Mouse (Mus musculus): ENCODE measurements around the gene Zfp637. TPM values are rescaled to one million over a fixed set of nuclear protein-coding genes. Genes with fewer than 3 reads are reported as not detected.
A peak's percentile ranks its signal among the peaks of the same experiment; 100 is the strongest.

The Zfp637 gene
- 86.2 and 92.3 TPM in 2 replicates for polyA plus RNA-seq (2015; fragmentation: Nextera tagmentation; extraction: Ambion mirVana)

DNA sequence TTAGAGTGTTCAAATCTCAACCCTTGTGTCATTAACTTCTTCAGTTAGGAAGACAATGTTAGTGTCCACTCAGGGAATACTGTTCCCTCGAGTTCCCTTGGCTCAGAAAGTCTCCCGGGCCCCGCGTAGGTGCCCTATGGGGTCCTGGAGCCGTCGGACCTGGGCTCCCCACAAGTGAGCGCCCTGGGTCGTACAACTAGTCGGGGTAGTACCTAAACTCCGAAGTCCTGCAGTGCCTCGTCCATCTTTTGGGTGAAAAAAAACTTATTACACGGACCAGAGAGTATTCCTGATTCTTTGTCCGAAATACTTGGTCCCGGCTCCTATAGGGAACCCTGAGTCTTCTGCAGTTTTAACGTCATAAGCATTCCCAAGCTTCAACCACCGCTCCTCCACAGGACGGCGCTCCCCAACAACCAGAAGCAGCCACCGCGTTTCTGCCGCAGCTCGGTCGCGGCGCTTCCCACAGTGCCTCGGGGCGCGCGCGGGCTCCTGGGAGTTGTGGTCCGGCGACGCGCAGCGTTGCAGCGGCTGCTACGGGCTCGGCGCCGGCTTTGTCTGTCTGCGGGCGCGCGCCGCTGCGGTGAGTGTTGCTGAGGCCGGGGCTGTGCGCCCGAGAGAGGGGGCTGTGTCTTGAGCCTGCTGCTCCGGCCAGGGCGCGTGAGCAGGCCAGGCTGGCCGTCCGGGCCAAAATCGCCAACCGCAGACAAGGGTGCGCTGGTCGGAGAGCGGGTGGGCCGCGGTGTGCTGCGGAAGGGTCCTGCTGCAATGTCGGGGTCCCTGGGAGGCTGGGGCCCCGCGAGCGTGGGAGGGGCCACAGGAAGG is at the start of gene Zfp637:
TSS of gene Zfp637 (plus strand) at position 495 of the 825 bp plus-strand sequence.
- Histone ChIP-seq H3K4me3 (replicated peaks; ENCODE audit: low read length) (peak within 1 kb of the TSS; percentile 95), H3K4me2 (ENCODE audit: low read depth, low read length) (peak within 1 kb of the TSS; percentile 75), H3K9ac (ENCODE audit: low read length) (peak within 1 kb of the TSS; percentile 98), H3K36me3 (ENCODE audit: control insufficient read depth, insufficient read depth, low read length) (peaks cover 22% of the 10 kb centered on the region), H3K27me3 (ENCODE audit: control insufficient read depth, insufficient read depth, low read length) (no peaks in the 10 kb centered on the region), H3K9me3 (replicated peaks; ENCODE audit: control insufficient read depth, low read length) (no peaks in the 10 kb centered on the region), H3K4me1 (ENCODE audit: control insufficient read depth, insufficient read depth, low read length) (no peaks in the 10 kb centered on the region), H3K27ac (ENCODE audit: low read length) (peak within 1 kb of the TSS; percentile 91)
- peak; percentile 97 for ATAC-seq (ENCODE audit: insufficient read depth, low FRiP score)
- WGBS: under 1% methylated on average over 66 of the region's 66 CpGs

DNA sequence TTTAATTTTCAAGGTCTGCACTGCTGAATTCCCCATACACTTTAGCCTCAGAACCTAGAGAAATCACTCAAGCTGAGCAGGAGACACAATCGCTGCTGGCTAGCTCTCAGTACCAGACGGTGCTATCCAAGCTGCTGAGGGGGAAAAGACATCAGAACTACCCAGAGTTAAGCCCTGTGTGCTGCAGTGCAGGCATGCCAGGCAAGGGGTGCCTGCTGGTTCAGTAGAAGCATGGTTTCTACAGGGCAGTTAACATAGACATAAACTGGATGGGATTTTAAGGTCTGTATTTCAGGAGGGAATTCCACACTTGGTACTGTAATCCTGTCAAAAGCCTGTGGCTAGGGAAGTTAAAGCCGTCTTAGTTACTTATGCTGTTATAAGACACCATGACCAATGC is 45.7 kb upstream of the Zfp637 start:
- no peak overlapping the region for H3K4me3 ChIP-seq (replicated peaks; ENCODE audit: low read length)
- 73% methylated on average over 3 of the region's 3 CpGs for WGBS
- no peak for ATAC-seq (ENCODE audit: insufficient read depth, low FRiP score)

DNA sequence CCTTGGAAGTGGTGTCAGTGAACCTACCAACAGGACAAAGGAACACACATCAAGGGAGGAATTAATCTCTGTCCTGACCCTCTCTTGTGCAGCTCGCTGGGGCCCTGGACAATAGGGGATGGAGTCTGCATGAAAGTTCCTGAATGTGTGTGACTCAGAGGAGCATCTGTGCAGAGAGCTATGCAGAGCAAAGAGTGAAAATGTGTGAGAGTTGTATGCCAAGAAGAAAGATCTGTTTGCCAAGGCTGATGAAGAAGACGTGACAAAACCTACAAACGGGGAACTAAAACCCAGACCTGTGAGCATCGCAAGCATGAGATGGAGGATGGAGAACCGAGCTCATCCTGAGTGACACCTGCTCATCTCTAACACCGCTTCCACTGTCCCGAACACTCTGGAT is 40.2 kb upstream of the Zfp637 start:
- no peak overlapping the region for H3K4me3 ChIP-seq (replicated peaks; ENCODE audit: low read length)
- H3K27ac ChIP-seq (ENCODE audit: low read length): no peak overlapping the region
- no peaks in the 10 kb centered on the region for H3K4me1 ChIP-seq (ENCODE audit: control insufficient read depth, insufficient read depth, low read length)
- no peaks in the 10 kb centered on the region for H3K9me3 ChIP-seq (replicated peaks; ENCODE audit: control insufficient read depth, low read length)
- H3K9ac ChIP-seq (ENCODE audit: low read length): no peak overlapping the region
- 82% methylated on average over 7 of the region's 7 CpGs for WGBS
- H3K27me3 ChIP-seq (ENCODE audit: control insufficient read depth, insufficient read depth, low read length): no peaks in the 10 kb centered on the region
- no peak for ATAC-seq (ENCODE audit: insufficient read depth, low FRiP score)
- no peak overlapping the region for H3K4me2 ChIP-seq (ENCODE audit: low read depth, low read length)
- H3K36me3 ChIP-seq (ENCODE audit: control insufficient read depth, insufficient read depth, low read length): no peaks in the 10 kb centered on the region

More for the DNA sequence above, 45.7 kb upstream of the Zfp637 start:
- Histone ChIP-seq H3K4me1 (ENCODE audit: control insufficient read depth, insufficient read depth, low read length) (no peaks in the 10 kb centered on the region), H3K9me3 (replicated peaks; ENCODE audit: control insufficient read depth, low read length) (no peaks in the 10 kb centered on the region), H3K27ac (ENCODE audit: low read length) (no peak overlapping the region), H3K9ac (ENCODE audit: low read length) (no peak overlapping the region), H3K36me3 (ENCODE audit: control insufficient read depth, insufficient read depth, low read length) (no peaks in the 10 kb centered on the region), H3K4me2 (ENCODE audit: low read depth, low read length) (no peak overlapping the region), H3K27me3 (ENCODE audit: control insufficient read depth, insufficient read depth, low read length) (no peaks in the 10 kb centered on the region)

GRCm38 (mm10) chr6:117801801-117802200 is 39.2 kb upstream of the Zfp637 start:
- Histone ChIP-seq H3K9me3 (replicated peaks; ENCODE audit: control insufficient read depth, low read length) (no peaks in the 10 kb centered on the region), H3K36me3 (ENCODE audit: control insufficient read depth, insufficient read depth, low read length) (no peaks in the 10 kb centered on the region), H3K4me2 (ENCODE audit: low read depth, low read length) (no peak overlapping the region), H3K27me3 (ENCODE audit: control insufficient read depth, insufficient read depth, low read length) (no peaks in the 10 kb centered on the region), H3K9ac (ENCODE audit: low read length) (no peak overlapping the region), H3K27ac (ENCODE audit: low read length) (no peak overlapping the region), H3K4me1 (ENCODE audit: control insufficient read depth, insufficient read depth, low read length) (no peaks in the 10 kb centered on the region), H3K4me3 (replicated peaks; ENCODE audit: low read length) (no peak overlapping the region)
- ATAC-seq (ENCODE audit: insufficient read depth, low FRiP score): no peak
- WGBS: 79% methylated on average over 6 of the region's 6 CpGs

DNA sequence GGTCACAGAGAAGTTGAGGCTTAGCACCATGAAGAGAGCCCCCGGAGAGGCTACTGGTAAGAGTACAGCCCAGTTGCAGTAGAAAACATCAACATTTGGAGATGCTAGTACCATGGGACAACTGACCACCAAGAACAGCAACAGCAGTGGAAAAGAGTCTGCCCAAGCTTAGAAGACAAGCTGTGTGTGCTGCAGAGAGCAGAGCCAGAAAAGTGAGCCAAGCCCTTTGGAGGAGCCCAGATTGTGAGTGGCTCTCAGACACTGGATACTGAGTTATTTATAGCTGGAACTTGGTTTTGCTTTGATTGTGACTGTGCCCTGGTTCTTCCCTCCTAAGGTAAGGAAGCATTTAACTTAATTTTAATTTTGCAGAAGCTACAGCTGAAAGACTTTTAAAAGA is 33.2 kb upstream of the Zfp637 start:
- no peak overlapping the region for H3K27ac ChIP-seq (ENCODE audit: low read length)
- no peak overlapping the region for H3K4me2 ChIP-seq (ENCODE audit: low read depth, low read length)
- H3K9me3 ChIP-seq (replicated peaks; ENCODE audit: control insufficient read depth, low read length): no peaks in the 10 kb centered on the region
- no peak for ATAC-seq (ENCODE audit: insufficient read depth, low FRiP score)
- peaks cover 3% of the 10 kb centered on the region; the same call in 1 of the 2 replicates for H3K4me1 ChIP-seq (ENCODE audit: control insufficient read depth, insufficient read depth, low read length)
- no peak overlapping the region for H3K9ac ChIP-seq (ENCODE audit: low read length)
- no peaks in the 10 kb centered on the region for H3K27me3 ChIP-seq (ENCODE audit: control insufficient read depth, insufficient read depth, low read length)
- WGBS: 91% methylated on average over 1 of the region's 1 CpGs
- H3K36me3 ChIP-seq (ENCODE audit: control insufficient read depth, insufficient read depth, low read length): no peaks in the 10 kb centered on the region
- no peak overlapping the region for H3K4me3 ChIP-seq (replicated peaks; ENCODE audit: low read length)

- Histone ChIP-seq H3K9me3 (replicated peaks; ENCODE audit: control insufficient read depth, low read length) (no peaks in the 10 kb centered on the region), H3K4me3 (replicated peaks; ENCODE audit: low read length) (no peak overlapping the region), H3K27ac (ENCODE audit: low read length) (no peak overlapping the region), H3K4me1 (ENCODE audit: control insufficient read depth, insufficient read depth, low read length) (peaks cover 3% of the 10 kb centered on the region; the same call in 1 of the 2 replicates), H3K9ac (ENCODE audit: low read length) (no peak overlapping the region), H3K27me3 (ENCODE audit: control insufficient read depth, insufficient read depth, low read length) (no peaks in the 10 kb centered on the region), H3K36me3 (ENCODE audit: control insufficient read depth, insufficient read depth, low read length) (no peaks in the 10 kb centered on the region), H3K4me2 (ENCODE audit: low read depth, low read length) (no peak overlapping the region)
- 92% methylated on average over 6 of the region's 6 CpGs for WGBS
- no peak for ATAC-seq (ENCODE audit: insufficient read depth, low FRiP score)
Measured at GRCm38 (mm10) chr6:117809816-117810215, 31.2 kb upstream of the Zfp637 start.

- H3K9ac ChIP-seq (ENCODE audit: low read length): no peak overlapping the region
- 45% methylated on average over 4 of the region's 4 CpGs for WGBS
- ATAC-seq (ENCODE audit: insufficient read depth, low FRiP score): no peak
- H3K4me2 ChIP-seq (ENCODE audit: low read depth, low read length): no peak overlapping the region
- H3K27ac ChIP-seq (ENCODE audit: low read length): no peak overlapping the region
- no peaks in the 10 kb centered on the region for H3K9me3 ChIP-seq (replicated peaks; ENCODE audit: control insufficient read depth, low read length)
- no peaks in the 10 kb centered on the region for H3K36me3 ChIP-seq (ENCODE audit: control insufficient read depth, insufficient read depth, low read length)
- H3K27me3 ChIP-seq (ENCODE audit: control insufficient read depth, insufficient read depth, low read length): no peaks in the 10 kb centered on the region
- peaks cover 3% of the 10 kb centered on the region; the same call in 1 of the 2 replicates for H3K4me1 ChIP-seq (ENCODE audit: control insufficient read depth, insufficient read depth, low read length)
- H3K4me3 ChIP-seq (replicated peaks; ENCODE audit: low read length): no peak overlapping the region
Measured at GRCm38 (mm10) chr6:117810717-117811116, 30.3 kb upstream of the Zfp637 start.

- H3K4me2 ChIP-seq (ENCODE audit: low read depth, low read length): no peak overlapping the region
- H3K36me3 ChIP-seq (ENCODE audit: control insufficient read depth, insufficient read depth, low read length): no peaks in the 10 kb centered on the region
- H3K4me1 ChIP-seq (ENCODE audit: control insufficient read depth, insufficient read depth, low read length): peaks cover 3% of the 10 kb centered on the region; the same call in 1 of the 2 replicates
- no peak for ATAC-seq (ENCODE audit: insufficient read depth, low FRiP score)
- 56% methylated on average over 5 of the region's 5 CpGs for WGBS
- H3K4me3 ChIP-seq (replicated peaks; ENCODE audit: low read length): no peak overlapping the region
- no peaks in the 10 kb centered on the region for H3K9me3 ChIP-seq (replicated peaks; ENCODE audit: control insufficient read depth, low read length)
- no peaks in the 10 kb centered on the region for H3K27me3 ChIP-seq (ENCODE audit: control insufficient read depth, insufficient read depth, low read length)
- no peak overlapping the region for H3K27ac ChIP-seq (ENCODE audit: low read length)
- H3K9ac ChIP-seq (ENCODE audit: low read length): no peak overlapping the region
Measured at GRCm38 (mm10) chr6:117811256-117811655, 29.7 kb upstream of the Zfp637 start.

DNA sequence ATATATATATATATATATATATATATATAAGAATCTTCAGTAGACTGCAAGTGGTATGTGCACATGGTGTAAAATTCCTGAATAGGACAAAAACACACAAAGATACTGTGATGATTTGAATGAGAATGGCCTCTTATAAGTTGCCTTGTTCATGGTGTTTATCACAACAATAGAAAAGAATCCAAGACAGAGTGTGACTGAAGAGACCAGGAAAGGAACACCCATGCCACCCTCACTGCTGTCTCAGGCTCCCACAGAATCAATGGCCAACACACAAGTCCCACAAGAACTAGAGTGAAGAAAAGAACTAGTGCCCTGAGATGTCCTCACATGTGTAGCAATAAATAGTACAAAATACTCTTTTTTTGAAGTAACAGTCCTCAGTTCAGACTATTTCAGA is 26.3 kb upstream of the Zfp637 start:
- Histone ChIP-seq H3K4me1 (ENCODE audit: control insufficient read depth, insufficient read depth, low read length) (peaks cover 3% of the 10 kb centered on the region), H3K27ac (ENCODE audit: low read length) (no peak overlapping the region), H3K4me2 (ENCODE audit: low read depth, low read length) (no peak overlapping the region), H3K36me3 (ENCODE audit: control insufficient read depth, insufficient read depth, low read length) (no peaks in the 10 kb centered on the region), H3K9ac (ENCODE audit: low read length) (no peak overlapping the region), H3K9me3 (replicated peaks; ENCODE audit: control insufficient read depth, low read length) (no peaks in the 10 kb centered on the region), H3K4me3 (replicated peaks; ENCODE audit: low read length) (no peak overlapping the region), H3K27me3 (ENCODE audit: control insufficient read depth, insufficient read depth, low read length) (no peaks in the 10 kb centered on the region)
- no peak for ATAC-seq (ENCODE audit: insufficient read depth, low FRiP score)

Data from stomach, embryonic 16.5 days (tissue).